Mouse (Mus musculus): ENCODE data around the gene Tnfsf13.
A peak's percentile ranks its signal among the peaks of the same experiment; 100 is the strongest.
"Not testable (repeated sequence)": the region's sequence is repeated elsewhere in the genome, so short reads cannot be mapped to it uniquely, and the experiment has no call there.

The Tnfsf13 gene

GRCm38 (mm10) chr11:69704613-69705010 lies 19.0 kb upstream of the Tnfsf13 start:
- DNase-seq (ENCODE audit: low spot score in 2 of 2): no peak

- no peak for DNase-seq (ENCODE audit: low spot score in 2 of 2)
Observed at GRCm38 (mm10) chr11:69703814-69704612, 18.4 kb upstream of the Tnfsf13 start.

GRCm38 (mm10) chr11:69703381-69703780 lies 17.8 kb upstream of the Tnfsf13 start:
- not testable (repeated sequence) for DNase-seq (ENCODE audit: low spot score in 2 of 2)

GRCm38 (mm10) chr11:69702886-69703285 lies 17.3 kb upstream of the Tnfsf13 start:
- DNase-seq (ENCODE audit: low spot score in 2 of 2): not testable (repeated sequence)

GRCm38 (mm10) chr11:69699595-69699994 lies 14.0 kb upstream of the Tnfsf13 start:
- DNase-seq (ENCODE audit: low spot score in 2 of 2): no peak

GRCm38 (mm10) chr11:69698574-69698973 lies 13.0 kb upstream of the Tnfsf13 start:
- DNase-seq (ENCODE audit: low spot score in 2 of 2): no peak

- DNase-seq (ENCODE audit: low spot score in 2 of 2): no peak
Observed at GRCm38 (mm10) chr11:69697396-69697795, 11.8 kb upstream of the Tnfsf13 start.

GRCm38 (mm10) chr11:69695361-69696181 lies 10.0 kb upstream of the Tnfsf13 start, which contains the start of the genes Tnfsf12 and Tnfsfm13:
Gene Tnfsf12 (minus strand): TSS chr11:69695849.
Gene Tnfsfm13 (minus strand): TSS chr11:69696098.
- peak; percentile 62 to 63 for DNase-seq (ENCODE audit: low spot score in 2 of 2)

GRCm38 (mm10) chr11:69695046-69695360 lies 9.4 kb upstream of the Tnfsf13 start:
- no peak for DNase-seq (ENCODE audit: low spot score in 2 of 2)

- no peak for DNase-seq (ENCODE audit: low spot score in 2 of 2)
Observed at GRCm38 (mm10) chr11:69693421-69693965, 7.9 kb upstream of the Tnfsf13 start.

GRCm38 (mm10) chr11:69692863-69693262 lies 7.3 kb upstream of the Tnfsf13 start:
- DNase-seq (ENCODE audit: low spot score in 2 of 2): no peak

GRCm38 (mm10) chr11:69692196-69692811 lies 6.7 kb upstream of the Tnfsf13 start:
- DNase-seq (ENCODE audit: low spot score in 2 of 2): no peak

GRCm38 (mm10) chr11:69689891-69690290 lies 4.3 kb upstream of the Tnfsf13 start:
- no peak for DNase-seq (ENCODE audit: low spot score in 2 of 2)

GRCm38 (mm10) chr11:69687061-69687460 lies 1.5 kb upstream of the Tnfsf13 start:
- DNase-seq (ENCODE audit: low spot score in 2 of 2): no peak

GRCm38 (mm10) chr11:69686377-69686776 lies 793 bp upstream of the Tnfsf13 start:
- peak in 1 of 2 experiments; percentile 76 for DNase-seq (ENCODE audit: low spot score in 2 of 2)

GRCm38 (mm10) chr11:69684936-69685335 lies 648 bp downstream of the Tnfsf13 start:
- DNase-seq (ENCODE audit: low spot score in 2 of 2): no peak

- no peak for DNase-seq (ENCODE audit: low spot score in 2 of 2)
Observed at GRCm38 (mm10) chr11:69684128-69684745, 1.3 kb downstream of the Tnfsf13 start.

GRCm38 (mm10) chr11:69683576-69683975 lies 2.0 kb downstream of the Tnfsf13 start:
- no peak for DNase-seq (ENCODE audit: low spot score in 2 of 2)

- DNase-seq (ENCODE audit: low spot score in 2 of 2): peak; percentile 77 to 79
Observed at GRCm38 (mm10) chr11:69682840-69683533, 2.6 kb downstream of the Tnfsf13 start.

GRCm38 (mm10) chr11:69682209-69682839 lies 3.3 kb downstream of the Tnfsf13 start:
- DNase-seq (ENCODE audit: low spot score in 2 of 2): no peak
